Mouse (Mus musculus) c-Kit-positive CD71-positive TER-119-positive erythroid progenitor cells, embryonic 14.5 days (primary cell): ENCODE measurements around the gene Retreg2.

Experiments used
- DNase-seq: peaks from one replicate; pipeline ENCODE4 v3.0.0-alpha.2; 2013; ENCODE audit warnings: low spot score

Retreg2 gene

DNA sequence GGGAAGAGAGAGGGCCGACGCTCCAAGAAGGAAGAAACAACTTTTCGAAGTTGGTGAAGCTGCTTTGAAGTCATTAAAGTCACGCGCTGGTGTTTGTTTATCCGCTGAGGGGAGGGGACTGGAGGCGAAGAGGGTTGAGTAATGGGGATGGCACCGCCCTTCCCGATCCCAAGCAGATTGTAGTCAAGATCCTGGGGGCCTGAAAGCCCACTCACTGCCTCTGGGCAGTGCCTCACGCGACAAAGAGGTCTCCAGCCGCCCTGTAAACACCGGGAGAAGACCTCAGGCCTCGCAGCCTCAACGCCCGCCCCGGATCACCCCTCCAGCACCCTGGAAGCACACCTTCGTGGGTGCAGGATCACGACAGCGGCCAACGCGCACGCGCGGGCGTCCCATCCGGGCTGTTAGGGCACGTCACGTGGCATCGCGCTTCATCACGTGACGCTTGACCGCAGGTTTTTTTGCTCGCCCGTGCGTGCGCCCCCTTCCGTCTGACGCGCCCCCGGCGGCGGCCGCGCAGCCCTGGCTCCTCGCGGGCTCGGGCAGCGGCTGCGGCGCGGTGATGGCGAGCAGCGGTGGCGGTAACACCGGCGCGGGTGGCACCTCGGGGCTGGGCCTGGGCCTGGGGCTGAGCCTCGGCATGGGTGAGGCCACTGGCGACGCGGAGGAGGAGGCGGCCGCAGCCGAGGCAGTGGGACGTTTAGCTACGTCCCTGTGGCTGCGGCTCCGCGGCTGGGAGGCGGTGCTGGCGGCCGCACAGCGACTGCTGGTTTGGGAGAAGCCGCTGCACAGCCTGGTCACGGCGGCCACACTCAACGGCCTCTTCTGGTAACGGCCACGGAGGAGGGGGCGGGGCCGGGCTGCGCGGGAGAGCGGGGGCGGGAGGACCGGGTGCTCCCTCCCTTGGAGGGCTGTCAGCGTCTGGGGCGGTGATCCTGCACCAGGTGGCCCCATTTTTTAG, at the start of gene Retreg2, which contains the start of gene Cnppd1:
Retreg2 (plus strand) TSS at position 478 of the 961 bp plus-strand sequence.
Cnppd1 (minus strand) TSS at position 411 of the 961 bp plus-strand sequence.
- peak; percentile 95 for DNase-seq

GRCm38 (mm10) chr1:75122211-75122610, 20.4 kb upstream of the Retreg2 start:
- no peak for DNase-seq

- DNase-seq: peak; percentile 98
Measured at GRCm38 (mm10) chr1:75124346-75125321, 17.9 kb upstream of the Retreg2 start, which contains the start of gene Nhej1. Gene Nhej1 (minus strand): TSS chr1:75125200.

GRCm38 (mm10) chr1:75125418-75125817, 17.2 kb upstream of the Retreg2 start:
- no peak for DNase-seq

GRCm38 (mm10) chr1:75128641-75129040, 13.9 kb upstream of the Retreg2 start:
- DNase-seq: no peak

DNA sequence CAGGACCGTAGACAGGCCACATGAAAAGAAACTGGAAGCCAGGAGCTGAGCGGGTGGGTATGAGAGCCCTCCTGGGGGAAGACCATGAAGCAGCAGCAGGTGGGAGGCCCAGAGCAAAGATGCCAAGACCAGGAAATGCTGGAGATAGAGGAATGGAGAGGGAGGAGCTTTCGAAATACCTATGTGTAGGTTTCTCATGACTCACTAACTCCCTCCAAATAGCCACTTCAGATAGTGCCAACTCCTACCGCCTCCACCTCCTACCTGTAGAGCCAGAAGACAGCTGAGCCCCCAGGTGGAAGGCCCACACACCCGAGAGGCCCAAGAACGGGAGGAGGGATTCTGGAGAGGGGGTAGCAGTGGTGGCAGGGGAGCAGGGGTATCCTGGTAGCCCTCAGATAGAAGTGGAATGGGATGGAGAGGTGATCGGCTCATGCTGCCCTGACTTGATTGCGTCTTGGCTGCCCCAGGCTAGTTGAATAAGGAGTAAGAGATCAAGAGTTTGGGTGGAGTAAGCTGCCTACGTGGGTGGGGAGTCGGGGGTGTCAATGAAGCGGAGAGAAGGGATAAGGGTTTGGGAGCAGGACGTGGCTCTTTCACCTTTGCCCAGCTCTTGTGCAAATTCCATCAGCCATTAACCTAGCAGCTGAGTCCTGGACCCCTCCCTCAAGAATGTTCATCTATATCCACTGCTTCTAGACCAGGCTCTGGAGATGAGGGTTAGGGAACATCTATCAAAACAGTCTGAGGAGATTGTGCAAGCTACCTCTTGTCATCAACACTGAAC, 9.0 kb upstream of the Retreg2 start, which contains the start of gene Slc23a3:
Slc23a3 (minus strand) TSS at position 470 of the 787 bp plus-strand sequence.
- DNase-seq: no peak

- DNase-seq: no peak
Measured at GRCm38 (mm10) chr1:75136293-75136692, 6.3 kb upstream of the Retreg2 start.

GRCm38 (mm10) chr1:75136730-75137129, 5.8 kb upstream of the Retreg2 start:
- peak; percentile 78 for DNase-seq

DNA sequence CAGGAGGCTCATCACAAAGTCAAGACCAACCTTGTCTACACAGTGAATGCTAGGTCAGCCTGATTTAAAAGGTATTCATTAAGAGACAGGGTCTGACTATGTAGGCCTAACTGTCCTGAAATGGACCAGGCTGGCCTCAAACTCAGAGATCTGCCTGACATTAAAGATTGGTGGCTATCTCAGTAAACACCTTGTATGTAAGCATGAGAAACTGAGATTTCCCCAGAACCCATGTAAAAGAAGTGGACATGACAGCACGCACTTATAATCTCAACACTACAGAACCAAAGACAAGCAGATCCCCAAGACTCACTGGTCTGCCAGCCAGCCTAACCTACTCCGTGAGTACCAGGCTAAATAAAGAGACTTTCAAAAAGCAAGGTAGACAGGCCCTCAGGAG, 4.1 kb upstream of the Retreg2 start:
- no peak for DNase-seq

DNA sequence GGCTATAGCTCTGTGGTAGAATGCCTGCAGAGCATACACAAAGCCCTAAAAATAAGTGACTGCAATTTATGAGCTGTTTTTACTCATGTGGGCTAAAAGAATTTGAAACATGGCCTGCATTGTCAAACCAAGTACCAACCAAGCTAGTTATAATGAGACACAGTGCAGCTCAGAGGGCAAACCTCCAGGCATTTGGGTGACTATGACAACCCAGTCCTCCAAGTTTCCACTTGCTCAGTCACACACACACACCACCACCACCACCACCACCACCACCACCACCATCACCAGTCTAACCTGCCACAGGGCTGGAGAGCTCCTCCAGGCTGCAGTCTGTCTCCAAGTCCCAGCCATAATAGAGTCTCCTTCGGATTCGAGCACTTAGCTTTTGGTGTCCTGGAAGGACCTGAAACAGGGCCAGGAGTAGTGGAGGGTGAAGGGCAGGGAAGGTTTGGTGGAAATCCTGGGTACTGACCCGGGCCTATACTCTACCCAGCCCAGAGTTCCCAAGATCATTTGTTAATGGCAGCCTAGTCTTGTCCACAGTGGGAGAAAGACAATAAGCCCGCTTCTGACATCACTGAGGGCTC, 1.9 kb upstream of the Retreg2 start:
- DNase-seq: no peak

GRCm38 (mm10) chr1:75141486-75142190, 940 bp upstream of the Retreg2 start:
- peak; percentile 71 for DNase-seq

DNA sequence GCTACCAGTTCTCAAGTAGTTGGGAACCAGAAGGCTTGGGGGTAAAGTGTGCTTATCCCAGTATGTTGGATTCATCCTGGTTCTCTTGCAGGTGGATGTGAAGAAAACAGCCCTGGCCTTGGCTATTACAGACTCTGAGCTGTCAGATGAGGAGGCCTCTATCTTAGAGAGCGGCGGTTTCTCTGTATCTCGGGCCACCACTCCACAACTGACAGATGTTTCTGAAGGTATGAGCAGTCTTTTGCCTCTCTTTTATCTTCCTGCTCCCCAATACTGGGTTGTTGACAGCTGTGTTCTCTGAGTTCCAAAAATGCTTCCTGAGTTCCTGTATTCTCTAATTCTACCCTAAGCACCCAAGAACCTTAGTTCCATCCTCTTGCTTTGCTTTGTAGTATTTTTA, 3.0 kb downstream of the Retreg2 start:
- no peak for DNase-seq

- no peak for DNase-seq
Measured at GRCm38 (mm10) chr1:75147411-75148135, 5.0 kb downstream of the Retreg2 start.

GRCm38 (mm10) chr1:75148727-75149126, 6.1 kb downstream of the Retreg2 start:
- no peak for DNase-seq

- no peak for DNase-seq
Measured at GRCm38 (mm10) chr1:75155837-75156236, 13.3 kb downstream of the Retreg2 start.

DNA sequence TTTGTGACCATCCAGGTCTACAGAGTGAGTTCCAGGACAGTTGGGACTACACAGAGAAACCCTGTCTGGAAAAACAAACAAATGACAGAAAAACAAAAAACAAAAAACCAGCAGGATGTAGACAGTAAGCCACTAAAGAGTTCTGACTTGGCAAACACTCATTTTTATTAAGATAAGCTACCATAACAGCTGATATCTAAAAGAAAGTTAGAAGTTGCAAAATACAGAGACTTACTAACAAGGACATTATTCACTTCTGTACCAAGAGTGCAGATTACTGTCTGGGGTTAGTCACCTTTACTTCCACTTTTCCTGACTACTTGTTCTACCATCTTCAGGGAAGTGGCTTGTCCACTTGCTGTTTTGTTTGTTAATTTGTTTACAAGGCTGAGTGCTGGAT, 16.4 kb downstream of the Retreg2 start:
- no peak for DNase-seq

DNA sequence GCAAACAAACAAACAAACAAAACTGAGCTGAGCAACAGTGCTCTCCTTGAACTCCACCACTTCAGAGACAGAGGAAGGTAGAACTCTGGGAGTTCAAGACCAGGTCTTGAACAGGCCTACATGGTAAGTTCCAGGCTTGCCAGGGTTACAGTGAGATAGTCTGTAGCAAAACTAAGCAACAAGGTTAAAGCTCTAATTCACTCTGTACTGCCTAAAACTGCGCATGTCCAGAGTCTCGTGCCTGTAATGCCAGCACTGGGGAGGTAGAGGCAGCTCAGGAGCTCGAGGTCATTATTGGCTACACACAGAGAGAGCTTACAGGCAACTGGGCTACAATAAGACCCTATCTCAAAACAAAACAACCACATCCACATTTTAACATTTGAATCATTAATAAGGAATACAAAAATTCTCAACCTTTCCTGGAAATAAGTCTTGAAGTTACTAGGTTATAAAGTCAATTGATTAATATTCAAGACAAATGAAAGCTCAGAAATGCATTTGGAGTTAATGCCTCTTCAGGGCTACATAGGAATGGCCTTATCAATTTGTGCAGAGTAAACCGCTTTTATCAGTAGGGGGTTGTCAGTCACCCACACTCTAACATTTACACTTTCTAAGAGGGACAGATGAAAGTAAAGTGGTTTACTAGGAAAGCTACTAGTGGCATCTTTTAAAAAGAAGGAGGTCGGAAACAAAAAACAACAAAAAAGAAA, 17.1 kb downstream of the Retreg2 start:
- DNase-seq: peak; percentile 74

DNA sequence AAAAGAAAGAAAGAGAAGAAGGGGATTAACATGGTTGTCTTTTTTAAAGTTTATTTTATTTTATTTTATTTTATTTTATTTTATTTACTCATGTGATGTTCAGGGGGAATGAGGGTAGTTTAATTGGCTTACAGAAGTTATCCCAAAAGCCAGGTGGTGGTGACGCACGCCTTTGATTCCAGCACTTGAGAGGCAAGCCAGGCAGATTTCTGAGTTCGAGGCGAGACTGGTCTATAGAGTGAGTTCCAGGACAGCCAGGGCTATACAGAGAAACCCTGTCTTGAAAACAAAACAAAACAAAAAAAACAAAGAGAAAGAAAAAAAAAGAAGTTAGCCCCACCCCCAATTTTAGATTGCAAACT, 17.7 kb downstream of the Retreg2 start:
- peak; percentile 55 for DNase-seq

DNA sequence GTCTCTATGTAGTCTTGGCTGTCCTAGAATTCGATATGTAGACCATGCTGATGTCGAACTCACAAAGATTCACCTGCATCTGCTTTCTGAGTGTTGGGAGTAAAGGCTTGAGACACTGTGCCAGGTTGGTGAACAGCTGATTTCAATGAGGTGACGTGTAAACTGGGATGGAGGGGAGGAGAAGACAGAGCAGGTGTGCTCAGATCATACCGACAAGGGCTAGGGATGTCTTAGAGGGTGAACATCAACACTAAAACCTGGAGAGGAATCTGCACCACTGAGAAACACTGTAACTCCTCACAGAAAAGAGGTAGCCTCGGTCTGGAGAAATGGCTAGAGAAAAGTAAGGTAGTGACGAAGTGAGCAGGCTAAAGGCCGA, 25.5 kb downstream of the Retreg2 start:
- DNase-seq: no peak
